Mouse (Mus musculus): ENCODE measurements around the gene Tnfrsf9. TPM values are rescaled to one million over a fixed set of nuclear protein-coding genes. Genes with fewer than 3 reads are reported as not detected.

Gene Tnfrsf9
- total and polyA plus RNA-seq, 3 experiments, result 0.14 TPM; not detected in 2

GRCm38 (mm10) chr4:150927789-150928188, 13.4 kb downstream of the Tnfrsf9 start:
- H3K9ac ChIP-seq (ENCODE audit: control insufficient read depth, low read depth, low read length, poor library complexity, severe bottlenecking), result no peak overlapping the region
- H3K27me3 ChIP-seq (ENCODE audit: control insufficient read depth in 1 of 2, insufficient read depth in 2 of 2, low read length in 2 of 2), result peaks cover 11 to 18% of the 10 kb centered on the region in 2 experiments
- TF ChIP-seq BHLHE40 (IDR thresholded peaks at IDR 0.05; ENCODE audit: borderline replicate concordance, low read depth, low read length) (no peak), MAFK (IDR thresholded peaks at IDR 0.05; ENCODE audit: borderline replicate concordance, low read depth, low read length) (no peak), POLR2AphosphoS2 (IDR thresholded peaks at IDR 0.05; ENCODE audit: low read length) (no peak), USF2 (IDR thresholded peaks at IDR 0.05; ENCODE audit: borderline replicate concordance in 1 of 2, insufficient read depth in 1 of 2, low read depth in 1 of 2, low read length in 2 of 2) (no peak), UBTF (IDR thresholded peaks at IDR 0.05; ENCODE audit: borderline replicate concordance, insufficient read depth, low read depth, low read length) (no peak), TAL1 (IDR thresholded peaks at IDR 0.05; ENCODE audit: low read length) (no peak), CHD2 (IDR thresholded peaks at IDR 0.05; ENCODE audit: low read length) (no peak)
- no peaks in the 10 kb centered on the region for H3K79me2 ChIP-seq (ENCODE audit: control insufficient read depth, insufficient read depth, low read length, poor library complexity)
- peaks cover 2 to 10% of the 10 kb centered on the region in 2 experiments for H3K4me1 ChIP-seq (ENCODE audit: control insufficient read depth in 1 of 2, insufficient read depth in 2 of 2, low read length in 2 of 2)
- no peak overlapping the region for H3K27ac ChIP-seq (ENCODE audit: control insufficient read depth, low read depth, low read length)
- H3K4me3 ChIP-seq (ENCODE audit: control insufficient read depth in 1 of 2, insufficient read depth in 1 of 2, low read depth in 2 of 2, low read length in 2 of 2), result no peak overlapping the region
- H3K36me3 ChIP-seq (ENCODE audit: control insufficient read depth in 1 of 2, insufficient read depth in 2 of 2, low read length in 2 of 2), result no peaks in the 10 kb centered on the region
- no peaks in the 10 kb centered on the region for H3K9me3 ChIP-seq (replicated peaks; ENCODE audit: insufficient read depth, low read length)
- DNase-seq (ENCODE audit: low read depth, low spot score), result no peak

GRCm38 (mm10) chr4:150933503-150933902, 19.1 kb downstream of the Tnfrsf9 start:
- no peak overlapping the region for H3K27ac ChIP-seq (ENCODE audit: control insufficient read depth, low read depth, low read length)
- no peak for DNase-seq (ENCODE audit: low read depth, low spot score)
- H3K4me1 ChIP-seq (ENCODE audit: control insufficient read depth in 1 of 2, insufficient read depth in 2 of 2, low read length in 2 of 2), result peaks cover 0 to 11% of the 10 kb centered on the region in 2 experiments; a peak in 2 of 4 replicates
- TF ChIP-seq E2F4 (IDR thresholded peaks at IDR 0.05; ENCODE audit: borderline replicate concordance, low read depth, low read length) (no peak), JUND (IDR thresholded peaks at IDR 0.05; ENCODE audit: low read depth, low read length) (no peak), ZKSCAN1 (IDR thresholded peaks at IDR 0.05; ENCODE audit: low read depth, low read length) (no peak), SMC3 (IDR thresholded peaks at IDR 0.05; ENCODE audit: low read depth, low read length) (no peak), USF1 (IDR thresholded peaks at IDR 0.05; ENCODE audit: low read depth, low read length) (no peak), NRF1 (IDR thresholded peaks at IDR 0.05; ENCODE audit: insufficient read depth, low read depth, low read length, poor library complexity, severe bottlenecking) (no peak), MYC (IDR thresholded peaks at IDR 0.05; ENCODE audit: low read depth, low read length) (no peak), EP300 (IDR thresholded peaks at IDR 0.05; ENCODE audit: low read depth in 1 of 2, low read length in 2 of 2) (no peak), POLR2A (IDR thresholded peaks at IDR 0.05; ENCODE audit: control insufficient read depth in 1 of 2, insufficient read depth in 1 of 2, low read depth in 1 of 2, low read length in 2 of 2, poor library complexity in 1 of 2) (no peak), RCOR1 (IDR thresholded peaks at IDR 0.05; ENCODE audit: low read depth, low read length) (no peak), USF2 (IDR thresholded peaks at IDR 0.05; ENCODE audit: borderline replicate concordance in 1 of 2, insufficient read depth in 1 of 2, low read depth in 1 of 2, low read length in 2 of 2) (no peak), GATA1 (IDR thresholded peaks at IDR 0.05; ENCODE audit: low read depth, low read length) (no peak), RAD21 (IDR thresholded peaks at IDR 0.05; ENCODE audit: low read depth, low read length) (no peak)
- H3K36me3 ChIP-seq (ENCODE audit: control insufficient read depth in 1 of 2, insufficient read depth in 2 of 2, low read length in 2 of 2), result no peaks in the 10 kb centered on the region; a peak in 1 of 4 replicates
- H3K9me3 ChIP-seq (replicated peaks; ENCODE audit: insufficient read depth, low read length), result no peaks in the 10 kb centered on the region
- no peak overlapping the region for H3K4me3 ChIP-seq (ENCODE audit: control insufficient read depth in 1 of 2, insufficient read depth in 1 of 2, low read depth in 2 of 2, low read length in 2 of 2)
- peaks cover 17 to 19% of the 10 kb centered on the region in 2 experiments for H3K27me3 ChIP-seq (ENCODE audit: control insufficient read depth in 1 of 2, insufficient read depth in 2 of 2, low read length in 2 of 2)
- H3K79me2 ChIP-seq (ENCODE audit: control insufficient read depth, insufficient read depth, low read length, poor library complexity), result no peaks in the 10 kb centered on the region
- no peak overlapping the region for H3K9ac ChIP-seq (ENCODE audit: control insufficient read depth, low read depth, low read length, poor library complexity, severe bottlenecking)
